Mouse (Mus musculus): ENCODE data around the gene Adamts18. TPM values are rescaled to one million over a fixed set of nuclear protein-coding genes. Genes with fewer than 3 reads are reported as not detected.

Gene Adamts18
- total RNA-seq, 1 experiment from 2014 or later: 0.26 TPM

DNA sequence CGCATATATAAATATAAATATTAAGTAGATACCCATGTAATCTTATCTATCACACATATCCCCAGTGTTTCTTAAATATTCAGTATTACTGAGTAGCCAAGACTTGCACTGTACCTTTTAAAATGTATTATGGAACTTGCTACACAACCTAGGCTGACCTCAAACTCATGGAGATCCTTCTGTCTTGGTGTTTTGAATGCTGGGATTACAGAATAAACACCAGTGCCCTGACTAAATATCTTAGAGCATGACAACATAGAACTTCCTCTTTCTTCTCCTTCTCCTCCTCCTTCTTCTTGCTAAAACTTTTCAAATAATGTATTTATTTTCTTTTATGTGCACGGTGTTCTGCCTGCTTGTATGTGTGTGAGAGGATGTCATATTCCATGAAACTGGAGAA is 95.4 kb downstream of the Adamts18 start:
- no peak for DNase-seq

- DNase-seq: no peak
These were observed 96.2 kb downstream of the Adamts18 start for GRCm38 (mm10) chr8:113752349-113752748.

DNA sequence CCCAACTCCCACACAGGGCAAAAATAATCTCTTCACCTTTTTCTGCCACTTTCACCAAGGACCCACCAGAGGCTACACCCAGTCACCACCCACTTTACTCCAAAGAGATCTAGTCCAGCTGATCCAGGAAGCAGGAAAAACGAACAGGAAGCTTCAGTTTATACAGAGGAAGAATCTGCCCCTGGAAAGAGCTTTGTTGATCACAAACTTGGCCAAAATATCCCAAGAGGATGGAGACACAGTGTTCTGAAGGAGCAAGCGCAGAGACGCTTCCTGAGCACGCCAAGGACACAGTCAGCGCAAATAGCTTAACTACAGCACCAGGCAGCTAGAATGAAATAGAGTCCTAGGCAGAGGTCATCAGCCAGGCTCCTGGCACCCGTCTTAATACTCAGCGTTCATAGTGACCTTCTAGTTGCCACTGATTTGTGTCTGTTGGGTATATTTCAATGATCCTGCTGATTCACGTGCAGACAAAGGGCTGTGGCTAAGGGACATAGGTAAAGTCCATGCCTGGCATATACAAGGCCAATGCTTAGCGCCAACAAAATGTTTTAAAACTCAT is 113.0 kb downstream of the Adamts18 start:
- peak; percentile 72 for DNase-seq

DNA sequence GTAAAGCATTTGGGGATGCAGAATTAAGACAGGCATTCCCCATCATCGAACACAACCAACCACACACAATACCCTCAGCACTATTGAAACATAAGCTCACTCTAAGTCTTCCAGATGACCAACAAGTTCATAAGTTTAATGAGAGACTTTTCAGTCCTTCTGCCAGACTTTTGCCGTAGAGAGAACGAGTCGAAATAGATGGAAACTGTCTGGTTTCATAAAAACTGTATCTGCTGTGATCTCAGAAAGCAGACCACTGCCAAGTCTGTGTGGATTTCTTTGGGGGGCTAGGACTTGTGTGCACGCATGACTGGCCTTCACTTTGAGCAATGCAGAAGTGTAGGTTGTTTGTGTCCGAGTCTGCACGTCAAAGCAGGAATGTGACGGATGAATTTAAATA is 123.2 kb downstream of the Adamts18 start:
- DNase-seq: no peak

GRCm38 (mm10) chr8:113723873-113724538 is 124.5 kb downstream of the Adamts18 start:
- no peak for DNase-seq

GRCm38 (mm10) chr8:113721459-113721858 is 127.1 kb downstream of the Adamts18 start:
- peak; percentile 68 for DNase-seq

- DNase-seq: no peak
These were observed 143.6 kb downstream of the Adamts18 start for GRCm38 (mm10) chr8:113704968-113705367.

DNA sequence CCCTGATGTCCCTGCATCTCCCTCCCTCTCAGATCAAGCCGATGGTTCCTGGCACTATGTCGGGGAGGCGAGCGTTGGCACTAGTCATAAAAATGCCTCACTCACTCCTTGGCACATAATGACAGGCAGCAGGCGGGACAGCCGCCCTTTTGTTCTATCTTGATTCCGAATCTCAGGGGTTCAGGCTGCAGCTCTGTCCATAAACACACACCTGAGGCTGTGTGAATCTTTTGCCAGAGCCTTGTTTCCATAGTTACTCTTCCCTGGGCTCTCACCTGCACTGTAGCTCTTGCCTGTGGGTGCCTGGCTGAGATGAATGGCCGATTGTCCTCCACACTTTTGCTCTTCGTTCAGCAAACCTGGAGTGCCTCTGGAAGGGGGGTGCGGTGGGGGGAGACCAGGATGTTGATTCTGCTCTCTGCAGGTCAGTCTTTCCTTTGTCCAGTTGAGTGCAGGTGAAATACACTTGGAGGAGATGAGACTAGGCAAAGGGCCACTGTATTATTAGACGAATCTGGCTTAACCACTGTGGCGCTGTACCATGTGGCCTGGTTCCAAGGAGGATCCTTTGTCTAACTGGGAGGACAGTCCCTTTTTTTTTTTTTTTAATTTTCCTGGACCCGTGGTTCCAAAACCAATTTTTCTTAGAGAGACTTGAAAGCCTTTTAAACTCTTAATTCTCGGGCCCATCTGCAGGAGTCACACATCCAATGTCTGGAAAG is 156.8 kb downstream of the Adamts18 start:
- DNase-seq: no peak

- DNase-seq: no peak
These were observed 160.0 kb downstream of the Adamts18 start for GRCm38 (mm10) chr8:113688543-113688915.

GRCm38 (mm10) chr8:113687889-113688542 is 160.5 kb downstream of the Adamts18 start:
- peak; percentile 49 for DNase-seq

- no peak for DNase-seq
These were observed 169.2 kb downstream of the Adamts18 start for GRCm38 (mm10) chr8:113679361-113679760.

DNA sequence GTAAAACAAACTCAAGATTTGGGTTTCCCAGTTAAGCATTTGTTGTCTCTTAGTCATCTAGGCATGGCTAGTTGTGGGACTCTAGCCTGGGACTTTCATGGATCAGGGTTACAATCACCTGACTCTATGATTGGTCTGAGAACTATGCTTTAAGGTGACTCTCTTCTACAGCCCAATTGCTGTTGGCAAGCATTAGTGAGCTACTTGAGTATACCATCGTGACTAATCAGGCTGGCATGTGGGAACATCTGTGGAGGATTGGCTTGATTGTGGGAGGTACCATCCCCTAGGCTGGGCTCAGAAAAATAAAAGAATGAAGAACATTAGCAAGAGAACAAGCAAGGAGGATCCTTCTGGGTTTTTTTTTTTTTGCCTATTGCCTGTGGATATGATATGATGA is 171.7 kb downstream of the Adamts18 start:
- no peak for DNase-seq

GRCm38 (mm10) chr8:113675281-113675680 is 173.3 kb downstream of the Adamts18 start:
- peak; percentile 59 for DNase-seq

DNA sequence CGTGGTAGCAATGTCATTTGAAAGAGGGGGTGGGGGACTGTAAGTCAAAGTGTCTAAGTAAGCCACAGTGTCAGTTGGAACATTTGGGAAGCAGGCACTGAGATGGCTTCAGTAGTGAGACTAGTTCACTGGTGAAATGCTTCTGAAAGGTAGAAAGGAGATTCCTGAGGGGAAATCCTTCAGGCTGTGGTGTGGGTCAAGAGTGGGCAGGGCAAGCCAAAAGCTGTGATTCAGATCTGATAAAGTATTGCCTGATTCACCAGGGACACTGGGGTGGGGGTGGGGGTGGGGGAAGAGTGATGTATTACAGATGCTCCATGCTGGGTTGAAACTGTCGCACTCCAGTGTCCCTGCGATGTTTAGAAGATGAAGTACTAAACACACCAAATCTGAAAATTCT is 173.9 kb downstream of the Adamts18 start:
- DNase-seq: peak; percentile 21

DNA sequence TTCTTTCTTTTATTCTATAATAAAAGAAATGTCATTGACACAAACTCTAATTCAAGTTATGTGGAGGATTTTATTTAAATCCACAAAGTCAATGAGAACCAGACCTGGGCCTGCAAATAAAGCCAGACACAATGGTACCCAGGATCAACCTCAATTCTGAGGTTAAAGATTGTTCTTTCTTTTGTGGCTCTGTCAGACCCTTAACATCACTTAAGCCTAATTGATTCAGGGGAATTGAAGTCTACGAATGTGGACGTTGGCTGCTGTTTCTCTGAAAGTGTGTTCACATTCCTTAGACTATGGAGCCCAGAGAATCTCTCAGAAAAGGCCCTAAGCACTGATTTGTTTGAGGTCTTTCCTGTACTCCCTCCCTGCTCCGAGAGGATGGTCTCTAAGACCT is 175.2 kb downstream of the Adamts18 start:
- DNase-seq: no peak

DNA sequence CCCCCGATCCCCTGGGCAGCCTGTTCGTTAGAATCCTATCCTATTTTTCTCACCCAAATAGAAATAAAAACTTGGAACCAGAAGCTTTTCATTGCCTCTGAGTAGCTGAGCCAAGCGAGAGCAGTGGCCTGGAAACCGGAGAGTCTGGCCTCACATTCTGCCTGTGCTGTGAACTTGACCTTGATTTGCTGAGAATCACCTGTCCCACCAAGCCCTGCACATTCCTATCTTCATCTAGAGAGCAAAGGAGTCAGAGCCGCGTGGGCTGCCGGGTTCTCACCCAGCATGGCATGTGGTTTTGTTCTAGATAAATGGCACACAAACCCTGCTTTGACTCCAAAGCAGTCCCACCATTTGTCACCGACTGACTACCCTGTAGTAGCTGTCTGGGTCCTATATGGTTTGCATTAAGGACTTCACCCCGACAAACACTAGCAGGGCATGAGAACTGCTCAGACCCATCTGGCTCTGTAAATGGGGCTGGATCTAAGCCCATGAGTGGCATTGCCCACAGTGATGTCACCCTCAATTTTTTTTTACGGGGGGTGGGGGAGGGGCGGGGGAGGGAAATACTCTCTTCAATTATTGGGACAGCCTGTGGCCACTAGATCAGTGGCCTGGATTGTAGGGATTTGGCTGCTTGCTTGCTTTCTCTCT is 175.8 kb downstream of the Adamts18 start:
- DNase-seq: no peak

DNA sequence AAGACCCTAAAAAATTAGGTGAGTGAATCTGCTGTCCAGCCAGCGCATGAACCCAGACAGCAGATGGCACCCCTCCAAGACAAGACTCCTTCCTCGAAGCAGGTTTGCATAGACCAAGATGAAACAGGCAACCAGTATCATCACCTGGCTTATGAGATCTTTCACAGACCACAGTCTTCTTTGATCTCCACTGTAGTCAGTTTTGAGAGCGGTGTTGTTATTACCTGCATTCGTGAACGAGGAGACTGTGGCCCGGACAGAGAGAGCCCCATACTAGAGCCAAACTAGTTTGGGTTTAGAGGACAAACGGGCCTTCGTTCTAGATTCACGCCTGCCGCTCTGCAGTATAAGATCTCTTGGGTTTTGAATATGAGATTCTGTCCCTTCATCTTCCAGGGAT is 178.6 kb downstream of the Adamts18 start:
- DNase-seq: no peak

DNA sequence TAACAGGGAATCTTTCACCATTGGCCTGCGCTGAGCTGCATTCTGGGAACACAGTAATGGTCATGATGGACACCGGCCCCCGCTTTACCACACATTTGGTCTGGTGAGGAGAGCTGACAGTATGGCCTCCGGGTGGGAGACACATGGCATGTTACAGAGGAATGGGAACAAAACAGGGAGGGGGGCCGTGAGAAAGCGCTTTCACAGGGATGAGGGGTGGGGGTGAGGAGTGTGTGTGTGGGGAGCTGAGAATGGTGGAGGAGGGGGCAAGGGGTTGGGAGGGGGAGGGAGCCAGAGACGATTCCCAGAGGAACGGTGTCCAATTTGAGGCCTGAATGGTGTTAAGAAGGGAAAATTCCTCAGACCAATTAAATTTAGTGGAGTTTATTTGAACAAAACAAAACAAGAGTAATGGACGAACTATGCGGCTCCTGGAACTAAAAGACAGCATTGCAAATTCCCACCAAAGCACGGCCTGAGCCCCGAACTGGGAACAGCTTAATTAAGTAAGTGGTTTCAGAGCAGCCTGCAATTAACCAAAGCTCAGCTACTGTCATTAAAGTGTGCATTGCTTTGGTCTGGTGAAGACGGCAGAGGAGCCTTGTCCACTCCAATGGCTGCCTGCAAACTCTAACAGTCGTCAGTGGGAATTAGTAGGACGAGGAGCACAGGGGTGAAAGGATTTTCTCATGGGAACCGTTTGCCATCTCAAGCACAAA is 181.7 kb downstream of the Adamts18 start:
- no peak for DNase-seq

DNA sequence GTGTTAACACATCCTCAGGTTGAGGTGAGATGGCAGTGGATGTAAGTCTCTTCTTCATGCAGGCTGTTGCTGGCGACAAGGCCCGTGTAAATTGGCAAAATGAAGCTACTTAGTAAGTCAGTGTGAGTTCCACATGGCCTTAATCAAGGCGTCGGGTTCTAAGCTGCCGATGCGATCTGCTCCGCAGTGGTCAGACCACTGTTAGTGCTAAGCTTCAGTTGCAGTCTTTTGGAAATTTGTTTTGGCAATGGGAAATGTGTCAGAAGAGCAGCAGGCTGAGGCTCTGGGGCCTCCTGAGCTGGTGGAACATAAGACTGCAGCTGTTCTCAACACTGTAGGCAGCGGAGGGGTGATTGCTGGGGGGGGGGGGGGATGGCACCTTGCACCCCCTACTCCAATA is 182.6 kb downstream of the Adamts18 start:
- DNase-seq: no peak

DNA sequence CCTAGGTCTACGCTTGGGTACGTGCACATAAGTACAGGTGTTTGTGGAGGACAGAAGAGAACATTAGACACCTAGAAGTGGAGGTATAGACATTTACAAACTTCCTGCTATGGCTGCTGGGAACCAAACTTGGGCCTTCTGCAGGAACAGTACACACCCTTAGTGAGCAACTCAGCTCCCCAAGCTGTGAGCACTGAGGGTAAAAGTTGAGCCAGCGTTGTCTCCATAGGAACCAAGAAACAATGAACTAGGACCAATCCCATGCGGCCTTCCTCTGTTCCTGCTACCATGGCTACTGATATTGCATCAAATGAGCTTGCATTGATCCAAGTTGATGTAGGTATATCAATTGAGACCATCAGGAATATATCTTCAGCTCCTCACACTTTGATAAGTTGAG is 183.5 kb downstream of the Adamts18 start:
- no peak for DNase-seq

DNA sequence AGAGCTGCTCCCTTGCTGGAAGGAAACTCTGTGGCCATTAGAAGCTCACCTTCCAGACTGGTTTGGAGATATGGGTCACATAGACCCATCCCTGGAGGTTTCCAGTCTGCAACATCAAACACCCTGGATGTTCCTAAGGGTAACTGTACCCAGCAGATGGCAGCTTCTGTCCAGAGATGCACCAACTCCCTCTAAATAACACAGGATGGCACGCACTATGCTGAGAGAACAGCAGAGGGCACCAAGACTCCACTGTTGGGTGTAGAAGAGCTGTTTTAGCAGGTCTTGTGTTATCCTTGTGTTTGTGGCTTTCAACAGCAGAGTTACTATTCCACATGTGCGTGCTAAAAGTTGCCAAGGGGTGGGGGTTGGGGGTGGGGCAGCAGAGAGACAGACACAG is 184.0 kb downstream of the Adamts18 start:
- DNase-seq: peak; percentile 91

- DNase-seq: no peak
These were observed 188.4 kb downstream of the Adamts18 start for GRCm38 (mm10) chr8:113660128-113660527.
